Mouse (Mus musculus): ENCODE measurements around the gene Cacna2d3.

Gene Cacna2d3

GRCm38 (mm10) chr14:29392851-29393250, 328.8 kb downstream of the Cacna2d3 start:
- no peak for DNase-seq (ENCODE audit: low read depth, low spot score)

GRCm38 (mm10) chr14:29391489-29391888, 330.2 kb downstream of the Cacna2d3 start:
- no peak for DNase-seq (ENCODE audit: low read depth, low spot score)

GRCm38 (mm10) chr14:29387761-29388160, 333.9 kb downstream of the Cacna2d3 start:
- DNase-seq (ENCODE audit: low read depth, low spot score) = no peak

GRCm38 (mm10) chr14:29385500-29385899, 336.2 kb downstream of the Cacna2d3 start:
- no peak for DNase-seq (ENCODE audit: low read depth, low spot score)

- DNase-seq (ENCODE audit: low read depth, low spot score) = no peak
These were observed 338.9 kb downstream of the Cacna2d3 start for GRCm38 (mm10) chr14:29382786-29383185.

GRCm38 (mm10) chr14:29366911-29367310, 354.8 kb downstream of the Cacna2d3 start:
- no peak for DNase-seq (ENCODE audit: low read depth, low spot score)

- no peak for DNase-seq (ENCODE audit: low read depth, low spot score)
These were observed 359.2 kb downstream of the Cacna2d3 start for GRCm38 (mm10) chr14:29362448-29362847.

GRCm38 (mm10) chr14:29350627-29351026, 371.0 kb downstream of the Cacna2d3 start:
- DNase-seq (ENCODE audit: low read depth, low spot score) = no peak

- no peak for DNase-seq (ENCODE audit: low read depth, low spot score)
These were observed 380.1 kb downstream of the Cacna2d3 start for GRCm38 (mm10) chr14:29341581-29341980.

GRCm38 (mm10) chr14:29340728-29341127, 380.9 kb downstream of the Cacna2d3 start:
- DNase-seq (ENCODE audit: low read depth, low spot score) = no peak

GRCm38 (mm10) chr14:29334897-29335296, 386.8 kb downstream of the Cacna2d3 start:
- no peak for DNase-seq (ENCODE audit: low read depth, low spot score)

GRCm38 (mm10) chr14:29334216-29334615, 387.4 kb downstream of the Cacna2d3 start:
- DNase-seq (ENCODE audit: low read depth, low spot score) = no peak

- DNase-seq (ENCODE audit: low read depth, low spot score) = no peak
These were observed 397.3 kb downstream of the Cacna2d3 start for GRCm38 (mm10) chr14:29324430-29324782.

- no peak for DNase-seq (ENCODE audit: low read depth, low spot score)
These were observed 397.8 kb downstream of the Cacna2d3 start for GRCm38 (mm10) chr14:29323718-29324429.

- no peak for DNase-seq (ENCODE audit: low read depth, low spot score)
These were observed 408.2 kb downstream of the Cacna2d3 start for GRCm38 (mm10) chr14:29313431-29313830.

- DNase-seq (ENCODE audit: low read depth, low spot score) = no peak
These were observed 416.0 kb downstream of the Cacna2d3 start for GRCm38 (mm10) chr14:29305623-29306022.

- DNase-seq (ENCODE audit: low read depth, low spot score) = no peak
These were observed 425.4 kb downstream of the Cacna2d3 start for GRCm38 (mm10) chr14:29296185-29296754.

- no peak for DNase-seq (ENCODE audit: low read depth, low spot score)
These were observed 442.8 kb downstream of the Cacna2d3 start for GRCm38 (mm10) chr14:29278901-29279300.

GRCm38 (mm10) chr14:29278401-29278800, 443.3 kb downstream of the Cacna2d3 start:
- no peak for DNase-seq (ENCODE audit: low read depth, low spot score)

- peak; percentile 3 for DNase-seq (ENCODE audit: low read depth, low spot score)
These were observed 444.0 kb downstream of the Cacna2d3 start for GRCm38 (mm10) chr14:29277701-29278100.

GRCm38 (mm10) chr14:29273890-29274289, 447.8 kb downstream of the Cacna2d3 start:
- no peak for DNase-seq (ENCODE audit: low read depth, low spot score)

GRCm38 (mm10) chr14:29270541-29270940, 451.1 kb downstream of the Cacna2d3 start:
- DNase-seq (ENCODE audit: low read depth, low spot score) = no peak

- no peak for DNase-seq (ENCODE audit: low read depth, low spot score)
These were observed 451.8 kb downstream of the Cacna2d3 start for GRCm38 (mm10) chr14:29269816-29270215.

All from skeletal muscle tissue, adult 2 months (tissue).